Mouse (Mus musculus) thymus, adult 2 months (tissue): Measurements from ENCODE around the gene Tacr1.

Source experiments
- CTCF ChIP-seq: fragments of 200-500 bp; IDR thresholded peaks from 2 replicates; pipeline ENCODE4 v1.5.1; 2012; ENCODE audit warnings: mild to moderate bottlenecking, control low read depth, low read length, moderate library complexity, borderline replicate concordance; ENCODE audit not compliant: control insufficient read depth, poor library complexity, insufficient read depth; ENCODE audit errors: extremely low read depth
- POLR2A ChIP-seq: fragments of 200-500 bp; IDR thresholded peaks from 2 replicates; pipeline ENCODE4 v1.6.1; 2012; ENCODE audit warnings: mild to moderate bottlenecking, low read length, control low read depth, moderate library complexity; ENCODE audit not compliant: control insufficient read depth, poor library complexity, insufficient read depth; ENCODE audit errors: extremely low read depth

DNA sequence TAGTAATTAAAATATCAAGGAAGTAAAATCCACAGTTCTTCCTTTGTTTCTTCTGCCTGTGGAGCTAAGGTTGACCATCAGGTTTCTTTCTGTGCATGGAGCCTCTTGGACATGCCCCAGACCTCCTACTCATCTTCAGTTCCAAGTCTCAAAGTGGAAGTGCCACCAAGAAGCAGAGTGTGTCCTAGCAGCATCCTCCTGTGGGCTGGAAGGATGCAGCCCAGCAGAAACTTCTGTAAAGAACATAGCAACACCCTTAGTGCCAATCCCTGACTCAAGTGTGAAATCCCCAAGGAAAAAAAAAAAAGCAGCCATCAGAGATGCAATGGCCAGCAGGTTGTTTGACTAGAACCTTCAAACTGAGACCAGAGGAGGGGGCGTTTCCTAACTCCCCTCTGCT, 81.7 kb downstream of the Tacr1 start:
- TF ChIP-seq CTCF (no peak), POLR2A (no peak)
